Mouse (Mus musculus): ENCODE measurements around the gene Slco3a1. TPM values are rescaled to one million over a fixed set of nuclear protein-coding genes. Genes with fewer than 3 reads are reported as not detected.

Slco3a1 gene
- total and polyA plus RNA-seq, 2 experiments from 2014 or later: 23.4 to 39.2 TPM

DNA sequence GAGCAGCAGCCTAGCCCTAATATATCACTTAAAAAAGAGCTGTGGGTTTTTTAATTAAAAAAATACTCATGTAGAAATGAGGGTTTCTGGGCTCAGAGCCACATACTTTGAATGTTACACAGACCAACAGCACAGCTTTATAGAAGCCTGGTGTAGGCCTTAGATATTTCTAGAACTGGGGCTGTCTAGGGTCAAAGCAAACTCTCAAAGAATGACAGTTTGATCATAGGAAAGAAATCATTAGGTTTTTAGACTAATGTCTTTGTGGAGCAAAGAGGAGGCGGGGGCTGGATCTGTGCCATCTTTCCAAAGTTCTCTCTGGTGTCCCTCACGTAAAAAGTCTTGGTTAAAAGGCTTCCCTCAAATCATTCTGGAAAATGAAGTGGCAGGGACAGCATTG, 121.6 kb downstream of the Slco3a1 start:
- Histone ChIP-seq H3K27me3 (ENCODE audit: insufficient read depth, low read length) (no peaks in the 10 kb centered on the region), H3K9ac (replicated peaks; ENCODE audit: low read length, poor library complexity, severe bottlenecking) (no peak overlapping the region), H3K4me2 (ENCODE audit: low read depth, low read length, poor library complexity, severe bottlenecking) (no peak overlapping the region), H3K27ac (ENCODE audit: low read depth, low read length) (no peak overlapping the region), H3K36me3 (ENCODE audit: insufficient read depth, low read length) (no peaks in the 10 kb centered on the region), H3K4me3 (ENCODE audit: low read depth, low read length) (no peak overlapping the region), H3K9me3 (ENCODE audit: low read length) (no peaks in the 10 kb centered on the region), H3K4me1 (ENCODE audit: insufficient read depth, low read length) (0 out of 2 replicates have a peak, but pooled peaks cover 7% of the 10 kb centered on the region)
- DNase-seq (ENCODE audit: low spot score): no peak
- 83% methylated on average over 2 of the region's 2 CpGs for WGBS
- TF ChIP-seq CTCF (IDR thresholded peaks at IDR 0.05): no peak
- no peak for ATAC-seq (ENCODE audit: low FRiP score)

- no peak overlapping the region for H3K27ac ChIP-seq (ENCODE audit: low read depth, low read length)
- no peak for TF ChIP-seq CTCF (IDR thresholded peaks at IDR 0.05)
- H3K36me3 ChIP-seq (ENCODE audit: insufficient read depth, low read length): no peaks in the 10 kb centered on the region
- H3K9ac ChIP-seq (replicated peaks; ENCODE audit: low read length, poor library complexity, severe bottlenecking): no peak overlapping the region
- WGBS: 86% methylated on average over 3 of the region's 3 CpGs
- ATAC-seq (ENCODE audit: low FRiP score) (no peak), DNase-seq (ENCODE audit: low spot score) (no peak)
- no peak overlapping the region for H3K4me3 ChIP-seq (ENCODE audit: low read depth, low read length)
- H3K4me2 ChIP-seq (ENCODE audit: low read depth, low read length, poor library complexity, severe bottlenecking): no peak overlapping the region
- no peaks in the 10 kb centered on the region for H3K4me1 ChIP-seq (ENCODE audit: insufficient read depth, low read length)
- no peaks in the 10 kb centered on the region for H3K27me3 ChIP-seq (ENCODE audit: insufficient read depth, low read length)
- no peaks in the 10 kb centered on the region for H3K9me3 ChIP-seq (ENCODE audit: low read length)
These were observed 125.3 kb downstream of the Slco3a1 start for GRCm38 (mm10) chr7:74429252-74429651.

DNA sequence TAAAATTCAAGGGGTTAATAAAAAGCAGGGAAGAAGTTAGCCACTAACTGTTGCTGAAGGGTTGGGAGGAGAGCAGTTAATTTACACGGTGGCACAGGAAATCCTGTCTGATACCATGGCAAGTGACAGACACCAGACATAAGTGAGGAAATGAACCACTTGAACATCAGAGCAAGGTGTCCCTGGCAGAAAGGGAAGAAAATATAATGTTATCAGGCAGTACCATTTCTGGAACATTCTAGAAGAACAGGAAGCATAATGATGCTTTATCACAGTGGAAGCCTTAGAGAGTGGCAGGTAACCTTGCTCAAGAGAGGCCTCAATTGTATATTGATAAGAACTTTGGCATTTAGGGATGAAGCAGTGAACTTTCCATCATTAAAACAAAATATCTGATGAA, 127.4 kb downstream of the Slco3a1 start:
- 84% methylated on average over 1 of the region's 1 CpGs for WGBS
- Histone ChIP-seq H3K9me3 (ENCODE audit: low read length) (no peaks in the 10 kb centered on the region), H3K4me2 (ENCODE audit: low read depth, low read length, poor library complexity, severe bottlenecking) (no peak overlapping the region), H3K4me1 (ENCODE audit: insufficient read depth, low read length) (peaks cover 5% of the 10 kb centered on the region), H3K9ac (replicated peaks; ENCODE audit: low read length, poor library complexity, severe bottlenecking) (no peak overlapping the region), H3K27me3 (ENCODE audit: insufficient read depth, low read length) (no peaks in the 10 kb centered on the region), H3K4me3 (ENCODE audit: low read depth, low read length) (no peak overlapping the region), H3K36me3 (ENCODE audit: insufficient read depth, low read length) (no peaks in the 10 kb centered on the region), H3K27ac (ENCODE audit: low read depth, low read length) (no peak overlapping the region)
- DNase-seq (ENCODE audit: low spot score) (no peak), ATAC-seq (ENCODE audit: low FRiP score) (no peak)
- TF ChIP-seq CTCF (IDR thresholded peaks at IDR 0.05): no peak

DNA sequence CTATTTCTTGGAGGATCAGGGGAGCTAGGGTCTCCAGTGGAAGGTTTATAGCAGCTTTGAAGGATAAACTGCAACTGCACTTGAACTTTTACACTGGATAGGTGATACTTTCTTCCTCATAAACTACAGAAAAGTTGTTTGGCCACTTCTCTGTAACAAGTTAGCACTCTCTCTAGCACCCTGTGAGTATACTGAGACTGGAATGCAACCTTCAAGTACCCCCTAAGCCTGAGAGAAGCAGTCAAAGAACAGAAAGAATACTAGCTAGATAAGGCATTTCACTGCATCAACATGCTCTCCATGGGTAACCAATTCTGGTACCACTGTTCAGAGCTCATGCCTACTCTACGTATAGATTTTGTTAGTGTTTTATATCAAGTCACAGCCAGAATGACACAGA, 128.6 kb downstream of the Slco3a1 start:
- Histone ChIP-seq H3K9me3 (ENCODE audit: low read length) (no peaks in the 10 kb centered on the region), H3K4me1 (ENCODE audit: insufficient read depth, low read length) (peaks cover 12% of the 10 kb centered on the region), H3K27ac (ENCODE audit: low read depth, low read length) (no peak overlapping the region), H3K27me3 (ENCODE audit: insufficient read depth, low read length) (no peaks in the 10 kb centered on the region), H3K9ac (replicated peaks; ENCODE audit: low read length, poor library complexity, severe bottlenecking) (no peak overlapping the region), H3K4me3 (ENCODE audit: low read depth, low read length) (no peak overlapping the region), H3K36me3 (ENCODE audit: insufficient read depth, low read length) (no peaks in the 10 kb centered on the region), H3K4me2 (ENCODE audit: low read depth, low read length, poor library complexity, severe bottlenecking) (no peak overlapping the region)
- ATAC-seq (ENCODE audit: low FRiP score): no peak
- DNase-seq (ENCODE audit: low spot score): no peak
- 91% methylated on average over 1 of the region's 1 CpGs for WGBS
- TF ChIP-seq CTCF (IDR thresholded peaks at IDR 0.05): no peak

- TF ChIP-seq CTCF (IDR thresholded peaks at IDR 0.05): peak; percentile 52
- no peak overlapping the region for H3K9ac ChIP-seq (replicated peaks; ENCODE audit: low read length, poor library complexity, severe bottlenecking)
- no peak overlapping the region for H3K4me3 ChIP-seq (ENCODE audit: low read depth, low read length)
- H3K36me3 ChIP-seq (ENCODE audit: insufficient read depth, low read length): no peaks in the 10 kb centered on the region
- no peak overlapping the region for H3K4me2 ChIP-seq (ENCODE audit: low read depth, low read length, poor library complexity, severe bottlenecking)
- WGBS: 49% methylated on average over 9 of the region's 9 CpGs
- no peak for ATAC-seq (ENCODE audit: low FRiP score)
- H3K27ac ChIP-seq (ENCODE audit: low read depth, low read length): no peak overlapping the region
- peak; percentile 33 for DNase-seq (ENCODE audit: low spot score)
- H3K27me3 ChIP-seq (ENCODE audit: insufficient read depth, low read length): no peaks in the 10 kb centered on the region
- no peaks in the 10 kb centered on the region for H3K9me3 ChIP-seq (ENCODE audit: low read length)
- peaks cover 12% of the 10 kb centered on the region for H3K4me1 ChIP-seq (ENCODE audit: insufficient read depth, low read length)
These were observed 130.4 kb downstream of the Slco3a1 start for GRCm38 (mm10) chr7:74423928-74424850.

- WGBS: 72% methylated on average over 3 of the region's 3 CpGs
- Histone ChIP-seq H3K4me1 (ENCODE audit: insufficient read depth, low read length) (peaks cover 12% of the 10 kb centered on the region), H3K27ac (ENCODE audit: low read depth, low read length) (no peak overlapping the region), H3K9me3 (ENCODE audit: low read length) (no peaks in the 10 kb centered on the region), H3K4me2 (ENCODE audit: low read depth, low read length, poor library complexity, severe bottlenecking) (no peak overlapping the region), H3K4me3 (ENCODE audit: low read depth, low read length) (no peak overlapping the region), H3K9ac (replicated peaks; ENCODE audit: low read length, poor library complexity, severe bottlenecking) (no peak overlapping the region), H3K27me3 (ENCODE audit: insufficient read depth, low read length) (no peaks in the 10 kb centered on the region), H3K36me3 (ENCODE audit: insufficient read depth, low read length) (no peaks in the 10 kb centered on the region)
- TF ChIP-seq CTCF (IDR thresholded peaks at IDR 0.05): no peak
- DNase-seq (ENCODE audit: low spot score) (no peak), ATAC-seq (ENCODE audit: low FRiP score) (no peak)
These were observed 131.3 kb downstream of the Slco3a1 start for GRCm38 (mm10) chr7:74423316-74423715.

All from midbrain, postnatal 0 days (tissue).